Mouse (Mus musculus) layer of hippocampus, adult 9-11 months (tissue): ENCODE measurements around the gene Adcy7.

Experiments used
- DNase-seq: peaks from one replicate; pipeline ENCODE4 v3.0.0; 2022

Adcy7 gene

GRCm38 (mm10) chr8:88339221-88339620 is 67.0 kb downstream of the Adcy7 start:
- DNase-seq, result no peak

- DNase-seq, result no peak
These were observed 67.9 kb downstream of the Adcy7 start for GRCm38 (mm10) chr8:88339887-88340695.

GRCm38 (mm10) chr8:88342026-88342425 is 69.8 kb downstream of the Adcy7 start:
- no peak for DNase-seq

- DNase-seq, result no peak
These were observed 76.8 kb downstream of the Adcy7 start for GRCm38 (mm10) chr8:88349046-88349445.

- DNase-seq, result no peak
These were observed 85.2 kb downstream of the Adcy7 start for GRCm38 (mm10) chr8:88357226-88357933.

GRCm38 (mm10) chr8:88357946-88358345 is 85.7 kb downstream of the Adcy7 start:
- no peak for DNase-seq

GRCm38 (mm10) chr8:88359959-88360358 is 87.8 kb downstream of the Adcy7 start:
- DNase-seq, result no peak

- peak; percentile 7 for DNase-seq
These were observed 89.0 kb downstream of the Adcy7 start for GRCm38 (mm10) chr8:88361044-88361707.

- peak; percentile 64 for DNase-seq
These were observed 89.7 kb downstream of the Adcy7 start, which contains the start of gene Brd7 for GRCm38 (mm10) chr8:88361708-88362428. Brd7 (minus strand) TSS chr8:88362194.

- no peak for DNase-seq
These were observed 90.4 kb downstream of the Adcy7 start for GRCm38 (mm10) chr8:88362446-88363150.

- DNase-seq, result no peak
These were observed 97.0 kb downstream of the Adcy7 start for GRCm38 (mm10) chr8:88369221-88369620.

- no peak for DNase-seq
These were observed 97.6 kb downstream of the Adcy7 start for GRCm38 (mm10) chr8:88369805-88370204.

GRCm38 (mm10) chr8:88371522-88371921 is 99.3 kb downstream of the Adcy7 start:
- DNase-seq, result no peak

GRCm38 (mm10) chr8:88376836-88377582 is 104.8 kb downstream of the Adcy7 start:
- DNase-seq, result peak; percentile 21
